Mouse (Mus musculus): ENCODE data around the gene Tmem205. TPM values are rescaled to one million over a fixed set of nuclear protein-coding genes. Genes with fewer than 3 reads are reported as not detected.

The Tmem205 gene
- polyA plus RNA-seq, 1 experiment from 2014 or later = 61.0 TPM

GRCm38 (mm10) chr9:21925506-21925905 lies 1.9 kb downstream of the Tmem205 start:
- ATAC-seq = no peak
- no peak overlapping the region for H3K4me3 ChIP-seq (ENCODE audit: low read length)
- no peaks in the 10 kb centered on the region for H3K36me3 ChIP-seq (ENCODE audit: control insufficient read depth, insufficient read depth, low read length)
- H3K9me3 ChIP-seq (ENCODE audit: control insufficient read depth, low read length) = no peaks in the 10 kb centered on the region
- no peak overlapping the region for H3K4me2 ChIP-seq (ENCODE audit: low read length)
- WGBS = 100% methylated on average over 1 of the region's 1 CpGs
- H3K27me3 ChIP-seq (replicated peaks; ENCODE audit: control insufficient read depth, insufficient read depth, low read length) = no peaks in the 10 kb centered on the region
- peaks cover 9% of the 10 kb centered on the region for H3K4me1 ChIP-seq (ENCODE audit: control insufficient read depth, insufficient read depth, low read depth, low read length)
- H3K27ac ChIP-seq (ENCODE audit: low read depth, low read length) = no peak overlapping the region
- no peak overlapping the region for H3K9ac ChIP-seq (ENCODE audit: low read depth, low read length)

- ATAC-seq = no peak
- H3K4me2 ChIP-seq (ENCODE audit: low read length) = no peak overlapping the region
- 74% methylated on average over 3 of the region's 3 CpGs for WGBS
Measured at GRCm38 (mm10) chr9:21925034-21925433, 2.3 kb downstream of the Tmem205 start.

GRCm38 (mm10) chr9:21924099-21924493 lies 3.3 kb downstream of the Tmem205 start:
- H3K9ac ChIP-seq (ENCODE audit: low read depth, low read length) = no peak overlapping the region
- no peak overlapping the region for H3K27ac ChIP-seq (ENCODE audit: low read depth, low read length)
- H3K4me1 ChIP-seq (ENCODE audit: control insufficient read depth, insufficient read depth, low read depth, low read length) = peaks cover 9% of the 10 kb centered on the region
- no peaks in the 10 kb centered on the region for H3K9me3 ChIP-seq (ENCODE audit: control insufficient read depth, low read length)
- H3K4me3 ChIP-seq (ENCODE audit: low read length) = no peak overlapping the region
- no peak for ATAC-seq
- no peak overlapping the region for H3K4me2 ChIP-seq (ENCODE audit: low read length)
- WGBS = 67% methylated on average over 6 of the region's 6 CpGs
- H3K27me3 ChIP-seq (replicated peaks; ENCODE audit: control insufficient read depth, insufficient read depth, low read length) = no peaks in the 10 kb centered on the region
- H3K36me3 ChIP-seq (ENCODE audit: control insufficient read depth, insufficient read depth, low read length) = no peaks in the 10 kb centered on the region

More at GRCm38 (mm10) chr9:21925034-21925433, 2.3 kb downstream of the Tmem205 start:
- H3K27me3 ChIP-seq (replicated peaks; ENCODE audit: control insufficient read depth, insufficient read depth, low read length) = no peaks in the 10 kb centered on the region
- H3K4me3 ChIP-seq (ENCODE audit: low read length) = no peak overlapping the region
- no peaks in the 10 kb centered on the region for H3K36me3 ChIP-seq (ENCODE audit: control insufficient read depth, insufficient read depth, low read length)
- no peaks in the 10 kb centered on the region for H3K9me3 ChIP-seq (ENCODE audit: control insufficient read depth, low read length)
- peaks cover 9% of the 10 kb centered on the region for H3K4me1 ChIP-seq (ENCODE audit: control insufficient read depth, insufficient read depth, low read depth, low read length)
- H3K9ac ChIP-seq (ENCODE audit: low read depth, low read length) = no peak overlapping the region
- no peak overlapping the region for H3K27ac ChIP-seq (ENCODE audit: low read depth, low read length)

- Histone ChIP-seq H3K9ac (ENCODE audit: low read depth, low read length) (no peak overlapping the region), H3K27me3 (replicated peaks; ENCODE audit: control insufficient read depth, insufficient read depth, low read length) (no peaks in the 10 kb centered on the region), H3K4me3 (ENCODE audit: low read length) (no peak overlapping the region), H3K4me1 (ENCODE audit: control insufficient read depth, insufficient read depth, low read depth, low read length) (peaks cover 9% of the 10 kb centered on the region), H3K4me2 (ENCODE audit: low read length) (no peak overlapping the region), H3K36me3 (ENCODE audit: control insufficient read depth, insufficient read depth, low read length) (no peaks in the 10 kb centered on the region), H3K27ac (ENCODE audit: low read depth, low read length) (no peak overlapping the region), H3K9me3 (ENCODE audit: control insufficient read depth, low read length) (no peaks in the 10 kb centered on the region)
- ATAC-seq = no peak
- 79% methylated on average over 3 of the region's 3 CpGs for WGBS
Measured at GRCm38 (mm10) chr9:21923490-21924098, 3.8 kb downstream of the Tmem205 start.

GRCm38 (mm10) chr9:21923036-21923435 lies 4.3 kb downstream of the Tmem205 start:
- H3K4me2 ChIP-seq (ENCODE audit: low read length) = no peak overlapping the region
- no peaks in the 10 kb centered on the region for H3K9me3 ChIP-seq (ENCODE audit: control insufficient read depth, low read length)
- H3K27ac ChIP-seq (ENCODE audit: low read depth, low read length) = no peak overlapping the region
- no peak overlapping the region for H3K4me3 ChIP-seq (ENCODE audit: low read length)
- 95% methylated on average over 4 of the region's 4 CpGs for WGBS
- ATAC-seq = no peak
- H3K27me3 ChIP-seq (replicated peaks; ENCODE audit: control insufficient read depth, insufficient read depth, low read length) = no peaks in the 10 kb centered on the region
- H3K9ac ChIP-seq (ENCODE audit: low read depth, low read length) = no peak overlapping the region
- peaks cover 9% of the 10 kb centered on the region for H3K4me1 ChIP-seq (ENCODE audit: control insufficient read depth, insufficient read depth, low read depth, low read length)
- no peaks in the 10 kb centered on the region for H3K36me3 ChIP-seq (ENCODE audit: control insufficient read depth, insufficient read depth, low read length)

- peak overlapping the region; percentile 84 for H3K4me2 ChIP-seq (ENCODE audit: low read length)
Measured at GRCm38 (mm10) chr9:21918692-21919384, 8.5 kb downstream of the Tmem205 start.

GRCm38 (mm10) chr9:21918035-21918592 lies 9.2 kb downstream of the Tmem205 start, which contains the start of gene Rab3d:
Gene Rab3d, minus strand, starts transcription at chr9:21918192.
- Histone ChIP-seq H3K9ac (ENCODE audit: low read depth, low read length) (peak within 1 kb of the TSS; percentile 84), H3K27ac (ENCODE audit: low read depth, low read length) (peak within 1 kb of the TSS; percentile 82), H3K36me3 (ENCODE audit: control insufficient read depth, insufficient read depth, low read length) (peaks cover 8% of the 10 kb centered on the region), H3K4me1 (ENCODE audit: control insufficient read depth, insufficient read depth, low read depth, low read length) (peaks cover 9% of the 10 kb centered on the region), H3K9me3 (ENCODE audit: control insufficient read depth, low read length) (no peaks in the 10 kb centered on the region), H3K4me3 (ENCODE audit: low read length) (peak within 1 kb of the TSS; percentile 76), H3K27me3 (replicated peaks; ENCODE audit: control insufficient read depth, insufficient read depth, low read length) (no peaks in the 10 kb centered on the region), H3K4me2 (ENCODE audit: low read length) (peak within 1 kb of the TSS; percentile 84)
- under 1% methylated on average over 36 of the region's 36 CpGs for WGBS
- ATAC-seq = peak; percentile 94

More at GRCm38 (mm10) chr9:21918692-21919384, 8.5 kb downstream of the Tmem205 start:
- Histone ChIP-seq H3K27ac (ENCODE audit: low read depth, low read length) (no peak overlapping the region), H3K9ac (ENCODE audit: low read depth, low read length) (no peak overlapping the region), H3K9me3 (ENCODE audit: control insufficient read depth, low read length) (no peaks in the 10 kb centered on the region), H3K4me3 (ENCODE audit: low read length) (peak overlapping the region; percentile 76), H3K4me1 (ENCODE audit: control insufficient read depth, insufficient read depth, low read depth, low read length) (peaks cover 9% of the 10 kb centered on the region), H3K36me3 (ENCODE audit: control insufficient read depth, insufficient read depth, low read length) (peaks cover 8% of the 10 kb centered on the region), H3K27me3 (replicated peaks; ENCODE audit: control insufficient read depth, insufficient read depth, low read length) (no peaks in the 10 kb centered on the region)
- WGBS = 25% methylated on average over 5 of the region's 5 CpGs
- ATAC-seq = no peak

- Histone ChIP-seq H3K4me1 (ENCODE audit: control insufficient read depth, insufficient read depth, low read depth, low read length) (peaks cover 9% of the 10 kb centered on the region), H3K4me2 (ENCODE audit: low read length) (peak overlapping the region; percentile 84), H3K9ac (ENCODE audit: low read depth, low read length) (peak overlapping the region; percentile 84), H3K9me3 (ENCODE audit: control insufficient read depth, low read length) (no peaks in the 10 kb centered on the region), H3K27ac (ENCODE audit: low read depth, low read length) (peak overlapping the region; percentile 82), H3K36me3 (ENCODE audit: control insufficient read depth, insufficient read depth, low read length) (peaks cover 8% of the 10 kb centered on the region), H3K27me3 (replicated peaks; ENCODE audit: control insufficient read depth, insufficient read depth, low read length) (no peaks in the 10 kb centered on the region), H3K4me3 (ENCODE audit: low read length) (peak overlapping the region; percentile 76)
- WGBS = 2% methylated on average over 35 of the region's 35 CpGs
- peak; percentile 79 for ATAC-seq
Measured at GRCm38 (mm10) chr9:21917493-21918034, 9.8 kb downstream of the Tmem205 start.

Data from hindbrain, embryonic 16.5 days (tissue).